Mouse (Mus musculus): ENCODE data around the gene Mtmr4.

The Mtmr4 gene

DNA sequence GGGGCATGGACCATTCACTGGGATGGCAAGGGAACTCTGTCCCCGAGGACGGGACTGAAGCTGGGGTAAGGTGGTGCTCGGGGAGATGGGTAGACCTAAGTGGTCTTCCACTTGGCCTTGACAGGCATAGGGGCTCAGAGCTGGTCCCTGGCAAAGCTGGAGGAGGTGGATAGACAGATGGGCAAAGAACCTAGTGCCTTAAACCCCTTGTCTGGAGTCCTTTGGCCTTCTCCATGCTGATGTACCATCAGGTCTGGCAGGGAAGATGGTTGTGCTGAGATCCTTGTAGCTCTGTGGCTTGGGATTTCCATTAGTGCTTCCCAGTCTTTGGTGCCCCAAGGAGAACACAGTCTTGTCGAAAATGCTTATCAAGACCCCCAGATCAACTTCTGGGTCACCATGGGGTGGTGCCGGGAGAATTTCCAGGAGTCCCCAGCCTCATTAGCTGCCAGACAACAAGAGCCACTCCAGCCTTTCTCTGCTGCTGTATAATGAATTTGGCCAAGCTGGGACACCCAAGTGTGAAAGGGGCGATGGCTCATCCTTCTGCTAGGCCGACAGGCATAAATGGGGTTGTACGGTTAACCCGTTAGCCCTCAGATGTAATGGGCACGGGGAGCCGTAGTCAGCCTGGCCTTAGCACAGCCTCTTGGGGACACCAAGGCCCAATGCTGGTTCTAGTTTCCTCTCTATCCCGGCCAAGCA, 10.6 kb upstream of the Mtmr4 start:
- DNase-seq (ENCODE audit: extremely low read depth, insufficient read length, low spot score) = no peak

DNA sequence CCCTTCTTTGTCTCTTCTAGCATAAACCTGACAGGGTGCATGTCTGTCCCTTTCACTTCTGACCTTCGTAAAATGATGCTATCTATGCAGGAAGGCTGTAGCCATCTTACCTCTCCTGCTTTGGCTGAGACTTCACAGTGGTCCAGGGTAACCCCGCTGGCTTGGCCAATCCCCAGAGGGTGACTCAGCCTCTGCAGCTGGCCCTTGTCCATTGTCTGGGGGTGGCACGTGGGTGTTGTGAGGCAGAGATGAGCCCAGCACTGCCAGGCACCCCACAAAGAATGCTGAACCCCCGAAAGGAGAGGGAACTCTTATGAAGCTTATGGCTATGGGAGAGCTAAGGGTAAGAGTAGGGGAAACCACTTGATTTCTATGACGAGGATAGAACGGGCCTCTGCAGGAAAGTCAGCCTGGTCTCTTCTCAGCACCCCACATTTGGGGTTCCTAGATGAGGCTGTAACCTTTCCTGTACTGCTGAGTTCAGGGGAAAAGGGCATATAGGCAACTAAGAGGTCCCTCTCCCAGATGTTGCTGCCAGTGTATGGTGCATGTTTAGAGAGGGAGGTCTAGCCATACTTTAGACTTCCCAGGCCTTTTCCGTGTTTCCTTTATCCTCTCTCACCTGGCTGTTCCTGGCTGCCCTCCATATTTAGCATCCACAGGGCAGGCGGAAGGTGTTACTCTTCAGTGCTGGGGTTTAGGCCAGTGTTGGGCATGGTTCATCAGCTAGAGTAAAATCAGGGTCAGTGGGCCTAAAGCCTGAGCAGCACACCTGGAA, 9.8 kb upstream of the Mtmr4 start:
- peak; percentile 60 for DNase-seq (ENCODE audit: extremely low read depth, insufficient read length, low spot score)

DNA sequence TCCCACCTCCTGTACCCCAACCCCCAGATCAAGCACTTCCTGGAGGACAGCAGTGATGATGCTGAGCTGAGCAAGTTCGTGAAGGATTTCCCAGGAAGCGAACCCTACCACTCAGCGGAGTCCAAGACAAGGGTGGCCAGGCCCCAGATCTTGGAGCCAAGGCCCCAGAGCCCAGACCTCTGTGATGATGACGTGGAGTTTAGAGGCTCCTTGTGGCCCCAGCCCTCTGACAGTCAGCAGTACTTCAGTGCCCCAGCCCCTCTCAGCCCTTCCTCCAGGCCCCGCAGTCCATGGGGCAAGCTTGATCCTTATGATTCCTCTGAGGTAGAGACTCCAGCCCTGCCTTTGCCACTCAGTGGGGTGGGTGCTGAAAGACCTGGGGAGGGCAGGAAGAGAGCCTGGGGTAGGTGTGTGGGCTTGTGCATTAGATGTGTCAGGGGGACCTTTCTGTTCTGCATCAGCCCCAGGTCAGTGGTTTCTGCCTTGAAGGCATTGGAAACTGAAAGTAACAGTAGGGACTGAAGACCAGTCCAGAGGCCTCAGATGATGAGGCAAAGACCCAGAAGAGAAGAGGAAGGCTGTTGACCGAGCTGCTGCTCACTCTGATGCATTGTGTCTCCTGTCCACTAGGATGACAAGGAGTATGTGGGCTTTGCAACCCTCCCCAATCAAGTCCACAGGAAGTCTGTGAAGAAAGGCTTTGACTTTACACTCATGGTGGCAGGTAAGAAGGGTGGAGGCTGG, 8.5 kb upstream of the Mtmr4 start:
- no peak for DNase-seq (ENCODE audit: extremely low read depth, insufficient read length, low spot score)

GRCm38 (mm10) chr11:87584711-87585505, 7.1 kb upstream of the Mtmr4 start:
- DNase-seq (ENCODE audit: extremely low read depth, insufficient read length, low spot score) = peak; percentile 54

- DNase-seq (ENCODE audit: extremely low read depth, insufficient read length, low spot score) = no peak
Observed at GRCm38 (mm10) chr11:87587211-87587874, 4.6 kb upstream of the Mtmr4 start.

DNA sequence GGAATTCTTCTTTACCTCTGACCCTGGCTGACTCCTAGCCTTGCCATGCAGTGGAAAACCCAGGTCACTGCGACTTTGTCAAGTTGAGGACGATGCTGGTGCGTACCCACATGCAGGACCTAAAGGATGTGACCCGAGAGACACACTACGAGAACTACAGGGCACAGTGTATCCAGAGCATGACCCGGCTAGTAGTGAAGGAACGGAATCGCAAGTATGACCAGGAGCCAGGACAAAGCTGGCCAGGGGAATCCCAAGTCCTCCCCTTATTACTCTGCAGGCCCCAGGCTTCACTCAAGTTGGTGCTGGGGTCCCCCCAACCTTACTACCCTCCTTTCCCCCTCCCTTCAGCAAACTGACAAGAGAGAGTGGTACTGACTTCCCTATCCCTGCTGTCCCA, 2.4 kb upstream of the Mtmr4 start:
- DNase-seq (ENCODE audit: extremely low read depth, insufficient read length, low spot score) = no peak

DNA sequence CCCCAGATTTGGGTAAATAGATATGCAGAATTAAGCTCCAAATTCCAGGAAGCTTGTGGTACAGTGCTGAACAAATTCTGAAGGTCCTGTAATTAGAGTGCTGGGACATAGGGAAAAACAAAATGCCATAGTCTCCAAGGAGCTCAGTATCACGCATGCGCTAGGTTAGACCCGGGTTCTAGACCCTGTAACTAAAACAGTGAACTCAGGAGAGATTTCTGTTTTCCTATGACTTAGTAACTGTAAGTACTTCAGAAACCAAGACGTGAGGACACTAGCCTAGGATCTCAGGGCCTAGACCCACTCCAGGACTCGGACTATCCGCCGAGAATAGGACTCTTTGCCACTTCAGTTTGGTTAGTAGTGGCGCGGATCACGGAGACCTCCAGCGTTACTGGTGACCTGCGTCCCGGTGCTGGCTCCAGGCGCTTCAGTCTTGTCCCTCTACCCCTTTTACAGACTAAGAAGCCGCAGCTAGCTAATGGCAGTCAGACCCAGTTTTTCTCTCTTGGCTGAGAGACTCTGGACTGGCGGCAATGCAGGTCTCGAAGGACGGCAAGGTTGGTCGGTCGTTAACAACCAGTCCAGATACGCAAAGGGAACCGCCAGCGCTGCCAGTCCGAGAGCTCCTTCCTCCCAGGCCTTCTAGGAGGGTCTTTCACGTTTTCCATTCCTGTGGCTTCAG, 979 bp upstream of the Mtmr4 start:
- peak; percentile 60 for DNase-seq (ENCODE audit: extremely low read depth, insufficient read length, low spot score)

DNA sequence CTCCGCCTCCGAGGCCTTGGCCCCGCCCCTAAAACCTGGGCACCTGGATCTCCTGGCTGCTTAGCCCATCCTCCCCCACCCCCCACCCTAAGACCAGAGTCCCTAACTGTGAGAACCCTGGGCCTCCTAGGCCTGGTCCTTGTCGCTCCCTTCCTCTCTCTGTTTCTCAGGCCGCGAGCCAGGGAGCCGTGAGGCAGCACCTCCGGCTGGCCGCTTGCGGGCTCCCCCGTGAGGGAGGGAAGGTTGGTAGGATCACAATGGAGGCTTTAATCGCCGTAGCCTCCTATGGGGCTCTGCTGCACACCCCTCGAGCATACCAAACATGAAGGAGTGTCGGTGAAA, 363 bp downstream of the Mtmr4 start:
- no peak for DNase-seq (ENCODE audit: extremely low read depth, insufficient read length, low spot score)

DNA sequence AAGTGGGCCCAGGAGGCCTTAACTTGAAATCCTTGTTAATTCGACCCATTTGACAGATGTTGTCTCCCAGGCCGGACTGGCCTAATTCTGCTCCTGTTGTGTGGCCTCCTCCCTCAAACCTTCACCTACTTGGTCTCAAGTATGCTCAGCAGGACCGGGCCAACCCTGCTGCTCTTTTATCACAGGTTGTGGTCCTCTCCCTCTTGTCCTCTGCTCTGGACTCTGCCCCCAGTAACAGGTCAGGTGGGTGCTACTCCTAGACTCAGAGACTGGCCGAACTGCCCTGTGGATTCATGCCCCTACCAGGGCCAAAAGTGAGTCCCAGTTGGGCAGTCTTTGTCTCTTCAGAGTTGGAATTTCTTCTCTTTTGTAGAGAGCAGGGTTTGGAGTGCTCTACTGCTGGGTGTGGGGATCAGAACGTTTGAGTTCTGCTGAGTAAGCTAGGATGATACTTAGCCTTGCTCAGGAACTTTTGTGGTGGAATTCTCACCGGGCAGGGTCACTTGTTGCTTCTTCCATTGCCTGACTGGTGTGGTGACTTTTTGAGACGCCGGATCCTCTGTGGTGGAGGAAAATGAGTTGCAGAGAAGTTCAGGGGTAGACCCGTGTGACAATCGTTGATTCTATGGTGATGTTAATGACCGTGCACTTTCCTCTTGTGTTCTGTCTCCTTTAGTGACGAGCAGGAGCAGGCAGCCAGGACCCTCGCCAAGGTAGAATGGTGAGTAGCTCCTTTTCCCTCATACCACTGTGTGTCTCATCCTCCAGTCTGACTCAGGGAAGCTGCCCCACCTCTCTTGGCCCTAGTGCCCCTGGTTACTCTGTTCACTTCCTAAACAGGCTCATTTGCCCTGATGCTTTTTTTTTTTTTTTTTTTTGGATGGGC, 994 bp downstream of the Mtmr4 start:
- DNase-seq (ENCODE audit: extremely low read depth, insufficient read length, low spot score) = peak; percentile 51

GRCm38 (mm10) chr11:87595327-87595841, 3.4 kb downstream of the Mtmr4 start:
- peak; percentile 90 for DNase-seq (ENCODE audit: extremely low read depth, insufficient read length, low spot score)

GRCm38 (mm10) chr11:87595976-87596375, 4.0 kb downstream of the Mtmr4 start:
- DNase-seq (ENCODE audit: extremely low read depth, insufficient read length, low spot score) = no peak

DNA sequence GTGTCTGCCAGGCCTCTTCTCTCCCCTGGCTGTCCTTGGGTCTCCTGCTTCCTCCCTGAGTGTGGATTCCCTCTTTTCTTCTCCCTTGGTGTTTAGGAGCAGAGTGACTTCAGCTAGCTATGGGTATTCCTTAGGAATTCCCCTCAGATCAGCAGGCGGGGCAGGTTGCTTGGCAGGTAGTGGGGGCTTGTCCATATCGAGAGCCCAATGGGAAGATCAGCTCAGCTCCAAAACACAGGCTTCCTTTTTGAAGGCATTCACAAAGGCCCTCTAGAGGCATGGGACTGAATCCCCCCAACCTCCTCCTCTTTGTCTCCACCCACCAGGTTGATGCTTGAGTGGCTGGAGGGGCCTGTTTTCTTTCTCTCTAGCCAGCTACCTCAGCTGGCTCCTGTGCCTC, 4.5 kb downstream of the Mtmr4 start:
- no peak for DNase-seq (ENCODE audit: extremely low read depth, insufficient read length, low spot score)

DNA sequence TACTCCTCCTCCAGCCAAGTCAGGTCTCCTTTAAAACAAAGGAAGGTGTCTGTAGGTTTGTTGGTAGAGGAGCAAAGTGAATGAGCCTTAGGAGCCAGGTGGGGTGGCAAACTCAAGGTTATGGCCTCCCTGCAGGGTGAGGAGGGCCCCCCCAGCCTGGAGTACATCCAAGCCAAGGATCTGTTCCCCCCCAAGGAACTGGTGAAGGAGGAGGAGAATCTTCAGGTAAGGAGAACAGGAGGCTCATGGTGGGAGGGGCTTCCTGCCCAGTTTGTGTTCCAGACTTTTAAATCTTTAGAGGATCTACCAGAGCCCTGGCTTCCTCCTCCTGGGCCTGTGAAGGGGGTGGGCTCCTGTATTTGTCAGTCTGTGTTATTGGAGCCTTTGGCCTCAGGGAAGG, 5.1 kb downstream of the Mtmr4 start:
- DNase-seq (ENCODE audit: extremely low read depth, insufficient read length, low spot score) = no peak

GRCm38 (mm10) chr11:87599395-87600089, 7.6 kb downstream of the Mtmr4 start:
- no peak for DNase-seq (ENCODE audit: extremely low read depth, insufficient read length, low spot score)

DNA sequence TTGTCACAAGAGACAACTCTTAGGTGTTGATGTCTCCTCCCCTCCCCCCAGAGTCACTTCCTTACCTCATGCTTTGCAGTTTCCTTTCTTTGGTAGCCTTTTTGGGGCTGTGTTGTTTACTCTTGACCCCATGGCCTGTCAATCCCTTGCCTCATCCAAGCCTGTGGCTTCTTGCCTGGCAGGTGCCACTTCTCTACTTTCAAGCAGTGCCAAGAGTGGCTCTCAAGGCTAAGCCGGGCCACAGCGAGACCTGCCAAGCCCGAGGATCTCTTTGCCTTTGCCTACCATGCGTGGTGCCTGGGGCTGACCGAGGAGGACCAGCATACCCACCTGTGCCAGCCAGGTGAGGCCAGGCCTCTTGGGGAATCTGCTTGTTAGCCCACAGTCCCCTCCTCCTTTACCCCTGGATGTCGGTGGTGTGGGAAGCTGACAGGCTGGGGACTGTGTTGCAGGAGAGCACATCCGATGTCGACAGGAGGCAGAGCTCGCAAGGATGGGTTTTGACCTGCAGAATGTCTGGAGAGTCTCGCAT, 8.4 kb downstream of the Mtmr4 start:
- DNase-seq (ENCODE audit: extremely low read depth, insufficient read length, low spot score) = no peak

- no peak for DNase-seq (ENCODE audit: extremely low read depth, insufficient read length, low spot score)
Observed at GRCm38 (mm10) chr11:87602234-87602633, 10.3 kb downstream of the Mtmr4 start.

DNA sequence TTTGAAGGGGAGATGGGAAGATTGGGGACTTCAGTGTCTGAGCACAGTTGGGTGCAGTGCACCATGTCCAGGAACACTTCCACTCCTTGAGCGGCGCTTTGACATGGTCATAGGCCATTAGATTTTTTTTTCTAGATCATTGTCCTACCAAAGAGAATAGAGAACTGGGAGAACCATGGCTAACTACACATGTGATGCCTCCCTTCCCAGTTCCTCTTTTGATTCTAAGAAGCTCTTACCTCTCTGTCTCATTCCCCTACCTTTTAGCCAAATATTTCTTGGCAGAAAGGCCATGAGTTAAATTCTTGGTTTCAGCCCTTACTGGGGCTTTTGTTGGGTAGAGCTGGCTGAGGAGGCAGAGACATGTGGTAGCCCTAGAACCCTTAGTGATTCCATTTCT, 11.6 kb downstream of the Mtmr4 start:
- DNase-seq (ENCODE audit: extremely low read depth, insufficient read length, low spot score) = no peak

DNA sequence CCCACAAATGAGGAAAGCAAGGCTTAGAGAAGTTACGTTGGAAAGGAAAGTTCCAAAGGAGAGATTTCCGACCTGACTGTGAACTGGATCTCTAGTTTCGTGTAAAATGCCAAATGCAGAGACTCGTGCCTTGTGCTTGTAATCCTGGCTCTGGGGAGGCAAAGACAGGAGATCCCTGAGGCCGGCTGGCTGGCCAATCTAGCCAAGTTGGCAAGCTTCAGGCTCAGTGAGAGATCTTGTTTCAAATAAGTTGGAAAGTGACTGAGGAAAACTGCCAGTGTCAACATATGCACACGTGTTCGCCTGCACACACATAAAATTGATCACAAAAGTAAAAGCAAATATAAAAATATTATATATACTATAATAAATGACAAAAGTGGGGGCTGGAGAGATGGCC, 17.3 kb downstream of the Mtmr4 start:
- no peak for DNase-seq (ENCODE audit: extremely low read depth, insufficient read length, low spot score)

All from 3134 (cell line).